Mouse (Mus musculus): ENCODE data around the gene Mdm2. TPM values are rescaled to one million over a fixed set of nuclear protein-coding genes. Genes with fewer than 3 reads are reported as not detected.

Gene Mdm2
- total and polyA plus RNA-seq, 2 experiments from 2014 or later, result 28.7 to 65.1 TPM

GRCm38 (mm10) chr10:117655908-117656661 is 54.5 kb downstream of the Mdm2 start:
- no peak overlapping the region for H3K9ac ChIP-seq (replicated peaks; ENCODE audit: low read length, poor library complexity, severe bottlenecking)
- H3K4me2 ChIP-seq (ENCODE audit: low read depth, low read length, poor library complexity, severe bottlenecking), result no peak overlapping the region
- H3K27ac ChIP-seq (ENCODE audit: low read depth, low read length), result no peak overlapping the region
- no peaks in the 10 kb centered on the region for H3K9me3 ChIP-seq (ENCODE audit: low read length)
- no peak overlapping the region for H3K4me3 ChIP-seq (ENCODE audit: low read depth, low read length)
- H3K36me3 ChIP-seq (ENCODE audit: insufficient read depth, low read length), result no peaks in the 10 kb centered on the region
- no peak for DNase-seq (ENCODE audit: low spot score)
- no peaks in the 10 kb centered on the region for H3K4me1 ChIP-seq (ENCODE audit: insufficient read depth, low read length)
- no peaks in the 10 kb centered on the region for H3K27me3 ChIP-seq (ENCODE audit: insufficient read depth, low read length)
- no peak for ATAC-seq (ENCODE audit: low FRiP score)
- TF ChIP-seq CTCF (IDR thresholded peaks at IDR 0.05), result no peak
- WGBS, result 65% methylated on average over 7 of the region's 7 CpGs

GRCm38 (mm10) chr10:117655460-117655859 is 55.1 kb downstream of the Mdm2 start:
- Histone ChIP-seq H3K9ac (replicated peaks; ENCODE audit: low read length, poor library complexity, severe bottlenecking) (no peak overlapping the region), H3K4me2 (ENCODE audit: low read depth, low read length, poor library complexity, severe bottlenecking) (no peak overlapping the region), H3K4me1 (ENCODE audit: insufficient read depth, low read length) (no peaks in the 10 kb centered on the region), H3K36me3 (ENCODE audit: insufficient read depth, low read length) (no peaks in the 10 kb centered on the region), H3K9me3 (ENCODE audit: low read length) (no peaks in the 10 kb centered on the region), H3K27me3 (ENCODE audit: insufficient read depth, low read length) (no peaks in the 10 kb centered on the region), H3K4me3 (ENCODE audit: low read depth, low read length) (no peak overlapping the region), H3K27ac (ENCODE audit: low read depth, low read length) (no peak overlapping the region)
- ATAC-seq (ENCODE audit: low FRiP score), result no peak
- TF ChIP-seq CTCF (IDR thresholded peaks at IDR 0.05), result no peak
- WGBS, result 91% methylated on average over 9 of the region's 9 CpGs
- no peak for DNase-seq (ENCODE audit: low spot score)

DNA sequence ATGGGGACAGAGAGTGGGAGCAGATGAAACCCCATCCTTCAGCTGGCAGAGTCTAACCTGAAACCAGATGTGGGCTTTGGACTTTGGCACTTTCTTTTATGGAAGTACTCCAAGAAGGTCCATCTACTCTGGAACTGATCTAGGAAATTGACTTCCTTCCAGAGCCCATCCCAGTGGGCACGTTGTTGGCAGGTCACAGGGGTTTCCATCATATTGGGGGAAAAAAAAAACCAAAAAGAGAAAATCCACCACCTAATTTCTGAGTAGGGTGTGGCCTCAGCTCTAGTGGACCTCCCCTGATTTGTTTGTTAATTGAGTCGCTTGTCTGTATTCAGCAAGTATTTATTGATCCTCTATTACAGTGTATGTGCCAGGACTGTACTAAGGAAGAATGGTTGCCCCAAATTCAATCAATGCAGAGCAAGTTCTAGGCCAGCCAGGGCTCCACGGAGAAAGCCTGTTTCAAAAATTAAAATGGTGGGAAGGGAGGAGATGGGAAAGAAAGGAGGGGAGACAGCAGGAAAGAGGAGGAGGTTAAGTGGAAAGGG is 55.9 kb downstream of the Mdm2 start:
- TF ChIP-seq CTCF (IDR thresholded peaks at IDR 0.05), result no peak
- WGBS, result 80% methylated on average over 3 of the region's 3 CpGs

GRCm38 (mm10) chr10:117653779-117654173 is 56.8 kb downstream of the Mdm2 start:
- WGBS, result 94% methylated on average over 7 of the region's 7 CpGs
- Histone ChIP-seq H3K36me3 (ENCODE audit: insufficient read depth, low read length) (no peaks in the 10 kb centered on the region), H3K9me3 (ENCODE audit: low read length) (no peaks in the 10 kb centered on the region), H3K27ac (ENCODE audit: low read depth, low read length) (no peak overlapping the region), H3K27me3 (ENCODE audit: insufficient read depth, low read length) (no peaks in the 10 kb centered on the region), H3K4me1 (ENCODE audit: insufficient read depth, low read length) (no peaks in the 10 kb centered on the region), H3K4me3 (ENCODE audit: low read depth, low read length) (no peak overlapping the region), H3K4me2 (ENCODE audit: low read depth, low read length, poor library complexity, severe bottlenecking) (no peak overlapping the region), H3K9ac (replicated peaks; ENCODE audit: low read length, poor library complexity, severe bottlenecking) (no peak overlapping the region)
- DNase-seq (ENCODE audit: low spot score) (no peak), ATAC-seq (ENCODE audit: low FRiP score) (no peak)
- no peak for TF ChIP-seq CTCF (IDR thresholded peaks at IDR 0.05)

More for the DNA sequence above, 55.9 kb downstream of the Mdm2 start:
- H3K27me3 ChIP-seq (ENCODE audit: insufficient read depth, low read length), result no peaks in the 10 kb centered on the region
- H3K4me3 ChIP-seq (ENCODE audit: low read depth, low read length), result no peak overlapping the region
- no peaks in the 10 kb centered on the region for H3K4me1 ChIP-seq (ENCODE audit: insufficient read depth, low read length)
- no peak overlapping the region for H3K9ac ChIP-seq (replicated peaks; ENCODE audit: low read length, poor library complexity, severe bottlenecking)
- H3K27ac ChIP-seq (ENCODE audit: low read depth, low read length), result no peak overlapping the region
- H3K36me3 ChIP-seq (ENCODE audit: insufficient read depth, low read length), result no peaks in the 10 kb centered on the region
- no peak overlapping the region for H3K4me2 ChIP-seq (ENCODE audit: low read depth, low read length, poor library complexity, severe bottlenecking)
- H3K9me3 ChIP-seq (ENCODE audit: low read length), result no peaks in the 10 kb centered on the region
- ATAC-seq (ENCODE audit: low FRiP score) (no peak), DNase-seq (ENCODE audit: low spot score) (no peak)

DNA sequence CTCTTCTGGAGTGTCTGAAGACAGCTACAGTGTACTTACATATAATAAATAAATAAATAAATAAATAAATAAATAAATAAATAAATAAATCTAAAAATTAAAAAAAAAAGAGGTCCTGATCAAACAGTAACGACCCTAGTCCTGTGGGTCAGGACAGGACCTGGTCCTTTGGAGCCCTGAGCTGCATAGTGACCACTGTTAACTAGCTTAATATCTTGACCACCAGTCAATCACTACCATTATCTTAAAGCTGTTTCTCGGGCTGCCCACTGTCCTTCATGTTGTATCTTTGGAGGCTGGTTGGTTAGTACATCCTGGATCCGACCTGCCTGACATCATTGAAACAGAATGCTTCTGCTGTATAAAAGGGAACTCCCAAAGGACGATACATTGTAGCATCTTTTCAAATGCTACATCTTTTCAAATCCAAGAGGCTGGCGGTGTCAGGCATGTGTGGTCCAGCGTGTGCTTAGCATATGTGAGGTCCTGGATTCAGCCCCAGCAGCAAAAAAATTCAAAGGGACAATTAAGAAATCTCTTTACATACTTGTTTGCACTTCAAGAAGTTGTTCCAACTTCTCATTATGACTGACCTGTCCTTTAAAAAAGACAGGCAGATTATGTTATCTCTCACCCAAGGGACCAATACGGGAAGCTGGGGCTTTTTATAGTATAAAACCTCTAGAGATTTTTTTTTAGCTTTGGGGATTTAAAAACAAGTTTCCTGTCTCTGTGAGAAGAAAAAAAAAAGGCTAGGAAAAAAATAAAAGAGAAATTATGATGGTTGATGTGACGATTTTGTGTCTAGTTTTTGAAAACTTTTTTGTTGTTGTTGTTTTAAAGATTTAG is 57.4 kb downstream of the Mdm2 start:
- no peak overlapping the region for H3K4me2 ChIP-seq (ENCODE audit: low read depth, low read length, poor library complexity, severe bottlenecking)
- no peaks in the 10 kb centered on the region for H3K36me3 ChIP-seq (ENCODE audit: insufficient read depth, low read length)
- H3K27ac ChIP-seq (ENCODE audit: low read depth, low read length), result no peak overlapping the region
- ATAC-seq (ENCODE audit: low FRiP score), result no peak
- no peaks in the 10 kb centered on the region for H3K4me1 ChIP-seq (ENCODE audit: insufficient read depth, low read length)
- no peak overlapping the region for H3K4me3 ChIP-seq (ENCODE audit: low read depth, low read length)
- WGBS, result 84% methylated on average over 8 of the region's 8 CpGs
- no peak for DNase-seq (ENCODE audit: low spot score)
- no peaks in the 10 kb centered on the region for H3K27me3 ChIP-seq (ENCODE audit: insufficient read depth, low read length)
- no peaks in the 10 kb centered on the region for H3K9me3 ChIP-seq (ENCODE audit: low read length)
- no peak overlapping the region for H3K9ac ChIP-seq (replicated peaks; ENCODE audit: low read length, poor library complexity, severe bottlenecking)
- no peak for TF ChIP-seq CTCF (IDR thresholded peaks at IDR 0.05)

- 84% methylated on average over 4 of the region's 4 CpGs for WGBS
- no peaks in the 10 kb centered on the region for H3K36me3 ChIP-seq (ENCODE audit: insufficient read depth, low read length)
Measured at GRCm38 (mm10) chr10:117652378-117652774, 58.2 kb downstream of the Mdm2 start.

More at GRCm38 (mm10) chr10:117652378-117652774, 58.2 kb downstream of the Mdm2 start:
- TF ChIP-seq CTCF (IDR thresholded peaks at IDR 0.05), result no peak
- H3K4me2 ChIP-seq (ENCODE audit: low read depth, low read length, poor library complexity, severe bottlenecking), result no peak overlapping the region
- no peak overlapping the region for H3K27ac ChIP-seq (ENCODE audit: low read depth, low read length)
- ATAC-seq (ENCODE audit: low FRiP score) (no peak), DNase-seq (ENCODE audit: low spot score) (no peak)
- no peaks in the 10 kb centered on the region for H3K4me1 ChIP-seq (ENCODE audit: insufficient read depth, low read length)
- H3K9me3 ChIP-seq (ENCODE audit: low read length), result no peaks in the 10 kb centered on the region
- H3K9ac ChIP-seq (replicated peaks; ENCODE audit: low read length, poor library complexity, severe bottlenecking), result no peak overlapping the region
- H3K27me3 ChIP-seq (ENCODE audit: insufficient read depth, low read length), result no peaks in the 10 kb centered on the region
- H3K4me3 ChIP-seq (ENCODE audit: low read depth, low read length), result no peak overlapping the region

Data from midbrain, postnatal 0 days (tissue).